Mouse (Mus musculus): ENCODE measurements around the gene Psen2.

The Psen2 gene

GRCm38 (mm10) chr1:180263364-180263997 lies at the start of gene Psen2:
TSS of gene Psen2 (minus strand) at chr1:180263438.
- DNase-seq = no peak

- peak; percentile 46 for DNase-seq
These were observed 49.6 kb upstream of the Psen2 start for GRCm38 (mm10) chr1:180312792-180313311.

DNA sequence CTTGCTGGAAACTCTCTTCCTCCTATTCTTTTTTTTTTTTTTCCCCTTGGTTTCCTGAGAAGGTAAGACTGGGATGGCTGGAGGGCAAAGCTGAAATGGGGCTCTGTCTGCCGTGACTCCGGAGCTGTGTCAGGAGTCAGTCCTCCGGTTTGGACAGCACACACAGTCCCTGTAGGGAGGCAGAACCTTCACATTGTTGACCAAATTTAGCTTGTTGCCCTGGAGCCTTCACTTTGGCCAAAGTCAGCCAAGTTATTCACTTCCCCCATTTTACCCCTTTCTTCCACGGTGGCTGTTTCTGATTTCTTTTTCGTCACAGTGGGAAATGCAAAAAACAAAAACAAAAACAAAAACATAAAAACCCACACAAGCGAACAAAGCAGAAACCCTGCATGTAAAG lies 49.0 kb upstream of the Psen2 start:
- DNase-seq = no peak

DNA sequence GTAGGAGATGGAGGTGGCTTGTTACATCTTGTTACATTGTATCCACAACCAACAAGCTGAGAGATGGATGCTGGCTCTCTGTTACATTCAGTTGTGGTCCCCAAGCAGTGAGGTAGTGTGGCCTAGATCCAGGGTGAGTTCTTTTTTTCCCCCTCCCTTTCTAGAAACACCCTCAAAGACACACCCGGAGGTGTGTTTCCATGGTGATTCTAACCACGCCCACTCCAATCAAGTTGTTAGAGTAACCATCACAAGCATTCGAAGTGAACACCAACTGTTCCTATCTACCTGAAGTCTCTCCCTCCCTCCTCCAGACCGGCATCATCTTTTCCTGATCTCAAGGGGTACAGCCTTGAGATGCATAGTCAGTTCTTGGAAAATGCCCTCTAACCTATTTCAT lies 45.7 kb upstream of the Psen2 start:
- no peak for DNase-seq

DNA sequence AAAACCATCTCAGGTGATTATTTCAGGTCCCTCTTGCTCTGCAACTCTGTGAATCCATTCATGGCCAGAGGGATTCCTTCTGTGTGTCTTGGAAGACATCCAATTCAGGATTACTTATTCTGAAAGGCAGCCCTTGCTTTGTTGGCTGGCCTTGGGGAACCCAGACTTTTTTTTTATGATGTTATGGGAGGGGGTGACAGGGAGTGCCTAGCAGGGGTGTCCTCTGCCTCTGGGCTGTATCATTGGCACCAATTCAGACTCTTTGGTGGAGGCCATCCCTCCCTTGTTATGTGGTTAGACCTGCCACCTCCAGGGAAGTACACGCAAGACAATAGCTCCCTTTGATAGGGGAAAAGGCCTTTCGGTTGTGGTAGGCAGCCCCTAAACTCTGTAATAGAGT lies 44.4 kb upstream of the Psen2 start:
- no peak for DNase-seq

DNA sequence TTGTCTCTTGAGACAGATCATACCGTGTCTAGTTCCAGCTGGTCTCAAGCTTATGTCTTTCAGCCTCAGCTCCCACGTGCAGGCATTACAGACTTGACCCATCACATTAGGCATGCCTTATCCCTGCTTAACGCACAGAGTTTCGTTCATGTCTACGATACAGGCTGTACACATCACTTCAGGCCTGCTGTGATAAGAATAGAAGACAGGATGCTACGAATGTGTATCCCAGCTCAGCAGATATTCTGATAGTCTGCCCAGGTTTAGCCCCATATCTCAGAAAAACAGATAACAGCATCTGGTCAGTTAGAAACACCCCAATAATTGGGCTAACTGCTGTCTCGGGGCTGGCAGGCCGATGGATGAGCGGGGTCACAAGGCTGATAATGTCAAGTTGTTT lies 43.7 kb upstream of the Psen2 start:
- no peak for DNase-seq

DNA sequence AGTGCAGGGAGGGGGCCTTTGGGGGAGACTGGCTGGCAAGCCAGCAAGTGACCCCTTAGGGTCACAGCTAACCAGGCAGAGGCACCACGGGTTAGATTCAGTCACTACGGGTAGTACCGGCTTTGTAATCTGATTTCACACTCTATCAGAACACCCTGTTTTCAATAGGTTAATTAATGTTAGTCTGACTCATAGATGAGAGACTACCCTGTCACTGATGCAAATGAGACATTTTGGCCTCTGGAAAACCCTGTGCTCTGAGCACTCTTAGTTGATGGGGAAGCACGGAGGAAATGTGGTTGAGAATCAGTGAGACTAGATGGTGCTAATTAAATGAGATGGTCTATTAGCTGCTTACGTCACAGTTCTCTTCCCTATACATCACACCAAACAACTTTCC lies 40.4 kb upstream of the Psen2 start:
- no peak for DNase-seq

DNA sequence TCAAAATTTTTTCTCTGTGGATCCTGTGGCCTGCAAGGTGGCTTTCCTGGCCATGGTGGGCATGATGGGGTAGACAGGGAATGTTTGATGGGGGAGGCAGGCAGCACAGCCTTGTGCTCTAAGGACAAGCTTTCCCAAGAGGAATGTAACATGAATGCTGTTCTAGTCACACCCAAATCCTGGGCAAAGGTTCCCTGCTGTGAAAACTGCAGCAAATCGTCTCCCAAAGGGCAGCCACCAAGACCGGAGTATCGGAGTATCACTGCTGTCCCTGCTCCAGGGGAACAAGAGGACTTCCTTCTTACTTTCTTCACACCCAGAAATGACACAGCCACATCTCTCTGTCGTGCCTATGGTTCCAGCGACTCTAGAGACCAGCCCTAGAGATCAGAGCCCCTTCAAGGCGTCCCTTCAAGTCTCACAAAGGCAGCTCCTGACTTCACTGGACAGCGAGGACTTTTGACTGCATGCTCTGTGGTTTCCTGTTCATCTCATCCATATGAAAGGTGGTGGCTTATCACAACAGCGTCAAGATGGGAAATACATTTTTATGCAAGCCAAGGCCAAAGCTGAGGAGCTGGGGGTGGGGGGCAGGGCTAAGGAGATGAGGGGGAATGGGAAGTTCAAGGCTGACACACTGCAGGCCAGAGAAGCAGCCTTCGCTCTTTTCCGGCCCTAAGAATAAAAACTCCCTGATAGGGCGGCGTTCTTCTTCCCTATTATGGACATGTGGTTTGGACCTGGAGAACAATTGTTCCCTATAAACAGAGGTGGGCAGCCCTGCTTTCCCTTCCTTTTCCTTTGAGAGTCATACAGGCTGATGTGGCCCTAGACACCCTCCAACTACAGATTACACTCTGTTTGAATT lies 39.2 kb upstream of the Psen2 start:
- no peak for DNase-seq

DNA sequence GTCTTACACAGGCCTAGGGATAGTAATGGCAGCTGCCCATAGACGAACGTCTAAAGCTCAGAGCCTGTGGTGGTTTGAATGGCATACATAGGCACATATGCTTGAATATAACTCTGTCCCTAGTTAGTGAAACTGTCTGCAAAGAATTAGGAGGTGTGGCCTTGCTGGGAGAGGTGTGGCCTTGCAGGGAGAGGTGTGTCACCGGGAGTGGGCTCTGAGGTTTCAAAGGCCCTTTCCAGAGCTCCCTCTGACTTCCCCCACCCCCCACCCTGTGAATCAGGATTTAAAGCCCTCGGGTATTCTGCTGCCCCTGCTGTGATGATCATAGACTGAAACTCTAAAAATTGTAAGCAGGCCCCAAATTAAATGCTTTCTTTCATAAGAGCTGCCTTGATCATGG lies 37.8 kb upstream of the Psen2 start:
- DNase-seq = no peak

DNA sequence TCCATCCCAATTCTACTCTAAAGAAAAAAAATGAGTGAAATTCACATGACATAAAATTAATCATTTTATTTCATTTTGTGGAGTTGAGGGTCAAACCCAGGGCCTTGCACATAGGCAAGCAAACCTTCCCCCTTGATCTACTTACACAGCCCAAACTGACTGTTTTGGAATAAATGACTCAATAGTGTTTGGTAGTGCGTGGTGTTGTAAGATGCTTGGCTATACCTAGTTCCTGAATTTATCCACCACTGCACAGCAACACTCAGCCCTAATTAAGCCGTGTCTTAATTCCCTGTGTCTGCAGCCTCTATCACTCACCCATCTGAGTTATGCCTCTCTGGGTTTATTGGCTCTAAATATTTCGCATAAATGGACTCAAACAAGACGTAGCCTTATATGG lies 37.1 kb upstream of the Psen2 start:
- no peak for DNase-seq

DNA sequence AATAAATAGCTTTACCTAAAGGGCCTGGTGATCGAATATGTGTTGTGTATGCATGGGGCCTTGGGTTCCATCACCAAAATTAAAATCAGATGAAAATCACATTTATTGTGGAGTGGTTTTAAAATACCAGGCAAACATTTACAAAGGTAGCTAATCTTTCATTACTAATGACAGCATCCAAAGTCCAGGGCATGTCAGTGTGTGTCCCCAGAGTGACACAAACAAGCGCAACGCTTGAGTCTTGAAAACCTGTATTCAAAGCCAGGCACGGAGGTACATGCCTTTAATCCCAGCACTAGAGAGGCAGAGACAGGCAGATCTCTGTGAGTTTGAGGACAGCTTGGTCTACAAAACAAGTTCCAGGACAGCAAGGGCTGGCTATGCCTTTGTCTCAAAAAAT lies 36.5 kb upstream of the Psen2 start:
- no peak for DNase-seq

DNA sequence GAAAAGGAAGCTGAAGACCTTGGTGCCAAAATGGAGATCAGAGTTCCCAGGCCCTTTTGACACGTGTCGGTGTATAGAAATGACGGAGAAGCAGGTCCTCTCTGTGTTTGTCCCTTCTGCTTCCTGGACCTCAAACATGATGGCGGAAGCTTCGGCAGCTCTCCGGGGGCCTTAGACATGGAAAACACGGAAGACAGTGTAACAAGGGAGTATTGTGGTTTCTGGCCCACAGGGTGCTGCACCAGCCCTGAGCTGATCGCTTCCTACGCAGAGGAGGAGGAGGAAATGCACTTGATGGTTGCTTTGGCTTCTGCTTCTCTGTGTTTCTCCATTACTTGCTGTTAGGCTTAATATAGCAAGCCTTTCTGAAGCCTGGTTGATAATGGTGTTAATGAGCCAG lies 32.9 kb upstream of the Psen2 start:
- DNase-seq = no peak

- DNase-seq = no peak
These were observed 27.1 kb upstream of the Psen2 start for GRCm38 (mm10) chr1:180290358-180290757.

GRCm38 (mm10) chr1:180289788-180290187 lies 26.6 kb upstream of the Psen2 start:
- no peak for DNase-seq

GRCm38 (mm10) chr1:180288872-180289468 lies 25.7 kb upstream of the Psen2 start:
- DNase-seq = no peak

GRCm38 (mm10) chr1:180288227-180288626 lies 25.0 kb upstream of the Psen2 start:
- no peak for DNase-seq

GRCm38 (mm10) chr1:180286081-180286831 lies 23.0 kb upstream of the Psen2 start:
- no peak for DNase-seq

GRCm38 (mm10) chr1:180283813-180284768 lies 20.9 kb upstream of the Psen2 start:
- DNase-seq = no peak

- DNase-seq = no peak
These were observed 19.3 kb upstream of the Psen2 start for GRCm38 (mm10) chr1:180282581-180282980.

GRCm38 (mm10) chr1:180279648-180280047 lies 16.4 kb upstream of the Psen2 start:
- DNase-seq = no peak

DNA sequence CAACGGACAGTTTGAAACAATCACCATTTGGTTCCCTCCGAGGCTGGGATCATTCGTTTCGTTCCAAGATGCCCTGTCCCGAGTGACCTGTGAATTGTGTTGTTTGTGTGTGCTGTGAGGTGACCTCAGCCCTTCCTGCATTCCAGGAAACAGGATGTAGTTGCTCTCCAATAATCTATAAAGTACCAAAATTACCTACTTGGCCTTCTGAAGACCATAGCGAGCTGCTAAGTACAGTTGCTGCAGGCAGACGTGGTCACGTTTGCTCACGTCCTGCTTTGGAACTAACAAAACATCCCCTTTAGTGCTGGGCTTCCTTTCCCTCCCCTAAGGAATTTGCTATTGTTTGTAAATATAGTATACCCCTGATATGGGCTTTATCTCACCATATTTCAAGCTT lies 14.3 kb upstream of the Psen2 start:
- no peak for DNase-seq

Measured in right cerebral cortex, postnatal 4 days (tissue).